Mouse (Mus musculus) cortical plate, adult 2 months (tissue): ENCODE measurements around the gene Ucp1.

Experiments
- CTCF ChIP-seq: fragments of 200-500 bp; IDR thresholded peaks from 2 replicates; pipeline ENCODE4 v1.5.1; 2011; ENCODE audit warnings: mild to moderate bottlenecking, control low read depth, low read length; ENCODE audit not compliant: insufficient read depth; ENCODE audit errors: extremely low read depth
- POLR2A ChIP-seq: fragments of 200-500 bp; IDR thresholded peaks from 2 replicates; pipeline ENCODE4 v1.6.1; 2011; ENCODE audit warnings: mild to moderate bottlenecking, low read length, control low read depth; ENCODE audit not compliant: insufficient read depth; ENCODE audit errors: extremely low read depth

GRCm38 (mm10) chr8:83327889-83328288 lies 37.7 kb downstream of the Ucp1 start:
- no peak for TF ChIP-seq CTCF
- TF ChIP-seq POLR2A = no peak
